Mouse (Mus musculus): Measurements from ENCODE around the gene Lemd2.

Lemd2 gene

DNA sequence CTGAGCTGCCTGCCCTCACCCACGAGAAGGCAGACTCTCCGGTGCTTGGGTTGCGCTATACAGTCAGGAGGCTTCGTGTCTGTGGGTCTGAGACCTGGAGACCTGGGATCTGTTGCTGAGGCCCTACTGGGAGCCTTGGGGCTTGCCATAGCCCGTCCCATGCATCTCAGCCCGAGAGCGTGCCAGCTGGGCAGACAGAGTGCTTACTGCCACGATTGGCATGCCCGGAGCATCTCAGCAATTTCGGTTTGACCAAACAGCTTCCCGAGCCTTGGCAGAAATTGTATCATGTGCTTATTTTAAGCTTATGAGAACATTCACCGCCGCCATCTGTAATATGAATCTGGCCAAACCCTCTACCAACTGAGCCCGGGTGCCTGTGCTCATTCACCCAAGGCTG is 50.0 kb downstream of the Lemd2 start:
- no peak for DNase-seq

- DNase-seq: no peak
Measured at GRCm38 (mm10) chr17:27153773-27154193, 50.5 kb downstream of the Lemd2 start.

GRCm38 (mm10) chr17:27152976-27153723 is 51.1 kb downstream of the Lemd2 start:
- no peak for DNase-seq

- no peak for DNase-seq
Measured at GRCm38 (mm10) chr17:27151411-27151810, 52.9 kb downstream of the Lemd2 start.

- no peak for DNase-seq
Measured at GRCm38 (mm10) chr17:27150871-27151270, 53.4 kb downstream of the Lemd2 start.

DNA sequence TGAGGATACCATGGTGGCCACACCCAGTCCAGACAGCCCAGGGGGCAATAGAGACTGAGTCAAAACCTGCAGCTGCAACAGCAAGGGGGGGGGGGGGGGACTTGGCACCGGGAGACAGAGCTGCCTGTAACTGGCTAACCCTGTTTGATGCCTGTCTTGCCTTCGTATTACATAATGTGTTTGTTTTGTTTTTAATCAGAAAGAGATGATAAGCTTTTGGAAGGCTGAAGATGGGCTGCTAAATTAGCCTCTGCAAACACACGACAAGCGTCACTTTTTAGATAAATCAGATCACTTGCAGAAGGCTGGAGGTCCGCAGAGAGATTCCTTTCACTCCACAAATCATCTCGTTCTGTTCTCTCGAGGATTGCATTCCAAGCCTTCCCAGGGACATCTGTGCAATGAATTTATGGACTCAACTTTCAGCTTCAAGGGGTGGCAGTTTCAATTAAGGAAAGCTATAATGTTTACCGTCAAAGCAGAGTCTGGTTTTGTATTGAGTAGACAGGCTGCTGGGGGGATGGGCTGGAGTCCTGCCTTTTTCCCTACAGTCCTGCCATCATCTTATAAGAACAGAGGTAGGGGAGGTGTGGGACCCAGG is 57.8 kb downstream of the Lemd2 start:
- peak; percentile 50 for DNase-seq

DNA sequence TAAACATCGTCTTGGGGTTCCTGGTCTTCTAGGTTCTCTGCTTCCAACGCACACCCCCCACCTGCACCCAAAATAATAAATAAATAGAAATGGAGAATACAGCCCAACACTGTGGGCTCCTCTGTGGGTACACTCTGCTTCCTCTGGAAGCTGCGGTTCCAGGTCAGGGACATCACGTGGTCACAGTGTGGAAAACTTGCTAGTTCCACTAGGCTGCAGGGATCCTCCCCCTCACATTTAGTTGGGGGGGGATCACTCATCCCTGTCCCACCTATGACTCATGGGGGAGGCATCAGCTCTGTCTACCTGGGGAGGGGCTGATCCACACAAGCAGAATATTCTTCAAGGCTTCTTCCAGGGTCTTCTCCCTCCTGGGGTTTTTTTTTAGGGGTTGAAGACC is 60.1 kb downstream of the Lemd2 start:
- DNase-seq: no peak

DNA sequence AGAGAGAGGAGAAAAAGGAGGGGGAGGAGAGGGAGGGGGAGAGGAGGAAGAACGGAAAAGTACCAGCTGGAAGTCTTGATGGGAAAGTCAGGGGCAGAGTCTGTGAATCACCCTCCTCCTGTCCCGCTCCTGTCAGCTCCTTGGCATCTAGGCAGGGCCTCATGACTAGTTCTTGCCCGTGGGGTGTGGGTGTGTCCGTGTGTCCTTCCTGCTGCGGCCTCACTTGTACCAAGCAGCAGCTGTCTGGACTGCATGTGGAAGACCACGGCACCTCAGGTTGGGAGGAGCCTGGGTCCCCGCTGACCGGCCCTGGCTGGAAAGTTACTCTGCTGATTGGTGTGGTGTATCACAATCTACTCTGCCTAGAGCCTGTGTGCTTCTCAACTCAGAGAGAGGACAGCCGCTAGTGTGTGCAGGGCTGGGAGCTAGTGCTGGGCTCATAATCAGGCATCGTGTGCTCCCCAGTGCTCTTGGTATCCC is 62.3 kb downstream of the Lemd2 start:
- DNase-seq: no peak

DNA sequence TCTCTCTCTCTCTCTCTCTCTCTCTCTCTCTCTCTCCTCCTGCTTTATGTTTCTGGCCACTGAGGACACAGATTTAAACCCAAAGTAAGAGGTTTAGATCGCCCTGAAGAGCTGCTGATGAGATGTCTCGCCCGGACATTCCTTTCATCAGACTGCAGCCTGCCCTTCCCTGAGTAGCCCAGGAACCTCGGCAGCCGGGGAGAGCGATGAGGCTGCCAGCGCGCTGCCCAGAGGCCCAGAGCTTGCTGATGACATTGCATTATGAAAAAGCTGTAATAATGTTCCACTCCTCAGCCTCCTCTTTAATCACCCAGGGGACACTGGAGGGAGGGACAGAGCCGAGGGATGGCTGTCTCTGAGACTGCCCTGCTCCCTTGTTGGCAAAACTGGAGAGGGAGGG is 64.0 kb downstream of the Lemd2 start:
- no peak for DNase-seq
